Mouse (Mus musculus): ENCODE data around the gene Gm28036. TPM values are rescaled to one million over a fixed set of nuclear protein-coding genes. Genes with fewer than 3 reads are reported as not detected.

The Gm28036 gene
- polyA plus RNA-seq, 1 experiment from 2014 or later = 13.6 TPM

DNA sequence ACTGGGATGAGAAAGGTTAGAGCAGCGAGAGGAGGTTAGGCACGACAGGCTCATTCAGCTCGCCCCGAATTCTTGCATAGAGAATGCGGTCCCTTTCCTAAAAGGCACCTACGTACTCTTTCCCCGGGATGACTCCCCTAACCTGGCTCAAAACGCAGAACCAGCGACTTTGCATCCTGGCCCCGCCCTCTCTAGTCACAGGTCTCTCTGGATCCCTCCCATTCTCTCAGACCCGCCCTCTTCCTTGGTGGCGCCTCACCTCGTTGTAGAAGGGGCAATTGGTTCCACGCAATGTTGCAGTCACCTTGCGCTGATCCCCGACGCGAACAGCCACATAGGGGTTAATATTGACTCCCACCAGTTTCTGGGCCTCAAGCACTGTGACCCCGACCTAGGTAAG is 79.0 kb downstream of the Gm28036 start:
- ATAC-seq (replicated peaks; ENCODE audit: low FRiP score, low TSS enrichment, low read depth) = no peak
- no peaks in the 10 kb centered on the region for H3K9me3 ChIP-seq (ENCODE audit: control insufficient read depth, low read length)
- 4% methylated on average over 19 of the region's 19 CpGs for WGBS

GRCm38 (mm10) chr2:156042903-156043302 is 84.0 kb downstream of the Gm28036 start:
- Histone ChIP-seq H3K4me2 (ENCODE audit: low read length) (no peak overlapping the region), H3K36me3 (ENCODE audit: control insufficient read depth, insufficient read depth, low read length) (no peaks in the 10 kb centered on the region), H3K9ac (ENCODE audit: low read length) (no peak overlapping the region), H3K9me3 (ENCODE audit: control insufficient read depth, low read length) (no peaks in the 10 kb centered on the region), H3K27me3 (replicated peaks; ENCODE audit: control insufficient read depth, insufficient read depth, low read length) (no peaks in the 10 kb centered on the region), H3K4me1 (replicated peaks; ENCODE audit: control insufficient read depth, insufficient read depth, low read length) (0 out of 2 replicates have a peak, but pooled peaks cover 3% of the 10 kb centered on the region), H3K27ac (ENCODE audit: low read depth) (no peak overlapping the region), H3K4me3 (ENCODE audit: low read depth, low read length) (no peak overlapping the region)
- WGBS = 87% methylated on average over 8 of the region's 8 CpGs
- DNase-seq (ENCODE audit: low spot score) (no peak), ATAC-seq (replicated peaks; ENCODE audit: low FRiP score, low TSS enrichment, low read depth) (no peak)

More for the DNA sequence above, 79.0 kb downstream of the Gm28036 start:
- no peaks in the 10 kb centered on the region for H3K27me3 ChIP-seq (replicated peaks; ENCODE audit: control insufficient read depth, insufficient read depth, low read length)
- peak overlapping the region; percentile 11; the same call in 1 of the 2 replicates for H3K4me3 ChIP-seq (ENCODE audit: low read depth, low read length)
- no peak overlapping the region for H3K27ac ChIP-seq (ENCODE audit: low read depth)
- no peak overlapping the region for H3K9ac ChIP-seq (ENCODE audit: low read length)
- 0 out of 2 replicates have a peak, but pooled peaks cover 3% of the 10 kb centered on the region for H3K4me1 ChIP-seq (replicated peaks; ENCODE audit: control insufficient read depth, insufficient read depth, low read length)
- no peaks in the 10 kb centered on the region for H3K36me3 ChIP-seq (ENCODE audit: control insufficient read depth, insufficient read depth, low read length)
- H3K4me2 ChIP-seq (ENCODE audit: low read length) = peak overlapping the region; percentile 38
- DNase-seq (ENCODE audit: low spot score) = no peak

DNA sequence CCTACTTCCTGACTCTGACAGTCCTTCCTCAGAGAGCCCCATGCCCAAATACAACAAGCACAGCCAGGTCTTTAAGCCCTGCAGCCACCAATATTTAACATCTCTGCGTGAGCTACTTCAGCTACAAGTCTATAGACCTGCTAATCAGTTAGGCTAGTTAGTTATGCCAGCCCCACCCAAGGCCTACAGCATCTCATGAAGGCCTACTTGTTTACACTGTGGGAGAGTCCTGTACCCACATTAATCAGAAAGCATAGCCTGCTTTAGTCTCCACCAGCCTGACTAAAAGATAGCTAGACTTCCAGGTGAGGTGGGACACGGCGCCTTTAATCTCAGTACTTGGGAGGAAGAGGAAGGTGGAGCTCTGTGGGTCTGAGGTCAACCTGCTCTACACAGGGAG is 87.5 kb downstream of the Gm28036 start:
- no peak for ATAC-seq (replicated peaks; ENCODE audit: low FRiP score, low TSS enrichment, low read depth)
- Histone ChIP-seq H3K4me3 (ENCODE audit: low read depth, low read length) (no peak overlapping the region), H3K36me3 (ENCODE audit: control insufficient read depth, insufficient read depth, low read length) (no peaks in the 10 kb centered on the region), H3K27ac (ENCODE audit: low read depth) (no peak overlapping the region), H3K27me3 (replicated peaks; ENCODE audit: control insufficient read depth, insufficient read depth, low read length) (no peaks in the 10 kb centered on the region), H3K9ac (ENCODE audit: low read length) (no peak overlapping the region), H3K4me1 (replicated peaks; ENCODE audit: control insufficient read depth, insufficient read depth, low read length) (no peaks in the 10 kb centered on the region), H3K9me3 (ENCODE audit: control insufficient read depth, low read length) (no peaks in the 10 kb centered on the region), H3K4me2 (ENCODE audit: low read length) (no peak overlapping the region)
- no peak for DNase-seq (ENCODE audit: low spot score)
- WGBS = 83% methylated on average over 3 of the region's 3 CpGs

DNA sequence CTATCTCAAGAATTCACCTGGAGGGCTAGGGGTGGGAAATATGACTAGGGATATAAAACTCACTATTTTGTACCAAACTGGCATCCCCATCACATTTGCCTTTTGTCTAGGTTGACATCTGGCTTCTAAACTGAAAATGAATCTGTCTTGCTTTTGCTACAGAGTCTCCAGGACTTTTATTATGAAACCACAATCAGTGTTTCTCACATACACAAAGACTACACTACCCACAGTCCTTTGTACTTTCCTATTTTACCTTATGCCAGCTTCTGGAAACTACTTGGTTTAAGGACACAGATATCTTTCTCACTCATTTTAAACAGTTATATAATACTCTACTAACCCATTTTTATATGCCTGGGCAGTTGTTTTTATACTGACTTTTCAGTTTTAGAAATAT is 101.4 kb downstream of the Gm28036 start:
- Histone ChIP-seq H3K4me2 (ENCODE audit: low read length) (no peak overlapping the region), H3K36me3 (ENCODE audit: control insufficient read depth, insufficient read depth, low read length) (no peaks in the 10 kb centered on the region), H3K27ac (ENCODE audit: low read depth) (no peak overlapping the region), H3K27me3 (replicated peaks; ENCODE audit: control insufficient read depth, insufficient read depth, low read length) (no peaks in the 10 kb centered on the region), H3K9me3 (ENCODE audit: control insufficient read depth, low read length) (no peaks in the 10 kb centered on the region), H3K9ac (ENCODE audit: low read length) (no peak overlapping the region), H3K4me3 (ENCODE audit: low read depth, low read length) (no peak overlapping the region), H3K4me1 (replicated peaks; ENCODE audit: control insufficient read depth, insufficient read depth, low read length) (no peaks in the 10 kb centered on the region)
- DNase-seq (ENCODE audit: low spot score) (no peak), ATAC-seq (replicated peaks; ENCODE audit: low FRiP score, low TSS enrichment, low read depth) (no peak)

Other genes with a start within 250 kb of the Gm28036 start
- gene Uqcc1, start 196.8 kb downstream of the Gm28036 start, polyA plus RNA-seq (2014; fragmentation: Nextera tagmentation; extraction: Ambion mirVana) = 64.0 and 64.9 TPM in 2 replicates
- gene Gm15557, start 186.4 kb downstream of the Gm28036 start, polyA plus RNA-seq (2014; fragmentation: Nextera tagmentation; extraction: Ambion mirVana) = not detected in 2 replicates
- 0.81 and 1.8 TPM in 2 replicates for gene Gdf5, start 181.7 kb downstream of the Gm28036 start, polyA plus RNA-seq (2014; fragmentation: Nextera tagmentation; extraction: Ambion mirVana)
- gene Cep250, start 170.6 kb downstream of the Gm28036 start, polyA plus RNA-seq (2014; fragmentation: Nextera tagmentation; extraction: Ambion mirVana) = 21.5 and 22.8 TPM in 2 replicates
- gene 6430550D23Rik, start 119.1 kb downstream of the Gm28036 start, polyA plus RNA-seq (2014; fragmentation: Nextera tagmentation; extraction: Ambion mirVana) = 1.4 and 2.5 TPM in 2 replicates
- gene Ergic3, start 119.0 kb downstream of the Gm28036 start, polyA plus RNA-seq (2014; fragmentation: Nextera tagmentation; extraction: Ambion mirVana) = 232 and 255 TPM in 2 replicates
- 0.05 and 0.17 TPM in 2 replicates for gene Fer1l4, start 74.1 kb downstream of the Gm28036 start, polyA plus RNA-seq (2014; fragmentation: Nextera tagmentation; extraction: Ambion mirVana)
- 3.0 and 4.0 TPM in 2 replicates for gene Spag4, start 61.9 kb downstream of the Gm28036 start, polyA plus RNA-seq (2014; fragmentation: Nextera tagmentation; extraction: Ambion mirVana)
- gene Cpne1, start 15.1 kb downstream of the Gm28036 start, polyA plus RNA-seq (2014; fragmentation: Nextera tagmentation; extraction: Ambion mirVana) = 46.2 and 50.3 TPM in 2 replicates
- gene Rbm12, start 15.1 kb downstream of the Gm28036 start, polyA plus RNA-seq (2014; fragmentation: Nextera tagmentation; extraction: Ambion mirVana) = 29.1 and 31.6 TPM in 2 replicates
- gene Romo1, start 16.9 kb upstream of the Gm28036 start, polyA plus RNA-seq (2014; fragmentation: Nextera tagmentation; extraction: Ambion mirVana) = 427 and 467 TPM in 2 replicates
- gene Nfs1, start 17.1 kb upstream of the Gm28036 start, polyA plus RNA-seq (2014; fragmentation: Nextera tagmentation; extraction: Ambion mirVana) = 51.1 and 52.8 TPM in 2 replicates
- gene Rbm39, start 53.1 kb upstream of the Gm28036 start, polyA plus RNA-seq (2014; fragmentation: Nextera tagmentation; extraction: Ambion mirVana) = 622 and 652 TPM in 2 replicates
- 72.4 and 76.1 TPM in 2 replicates for gene Phf20, start 69.4 kb upstream of the Gm28036 start, polyA plus RNA-seq (2014; fragmentation: Nextera tagmentation; extraction: Ambion mirVana)
- gene Cnbd2, start 185.2 kb upstream of the Gm28036 start, polyA plus RNA-seq (2014; fragmentation: Nextera tagmentation; extraction: Ambion mirVana) = 3.3 and 4.2 TPM in 2 replicates
- gene Scand1, start 185.6 kb upstream of the Gm28036 start, polyA plus RNA-seq (2014; fragmentation: Nextera tagmentation; extraction: Ambion mirVana) = 55.2 and 66.7 TPM in 2 replicates

All from intestine, embryonic 14.5 days (tissue).